Mouse (Mus musculus): ENCODE data around the gene Tmem190. TPM values are rescaled to one million over a fixed set of nuclear protein-coding genes. Genes with fewer than 3 reads are reported as not detected.
A peak's percentile ranks its signal among the peaks of the same experiment; 100 is the strongest.
"Not testable (repeated sequence)": the region's sequence is repeated elsewhere in the genome, so short reads cannot be mapped to it uniquely, and the experiment has no call there.

The Tmem190 gene
- polyA plus RNA-seq, 1 experiment from 2014 or later: not detected

GRCm38 (mm10) chr7:4795767-4796433 is 13.2 kb downstream of the Tmem190 start:
- Histone ChIP-seq H3K4me2 (replicated peaks) (no peak overlapping the region), H3K9ac (replicated peaks) (no peak overlapping the region), H3K9me3 (no peaks in the 10 kb centered on the region), H3K36me3 (peaks cover 37% of the 10 kb centered on the region), H3K4me1 (peaks cover 20% of the 10 kb centered on the region), H3K27ac (replicated peaks) (no peak overlapping the region), H3K4me3 (no peak overlapping the region), H3K27me3 (no peaks in the 10 kb centered on the region)
- 67% methylated on average over 7 of the region's 7 CpGs for WGBS
- 0 out of 2 replicates have a peak, but pooled peaks have one; percentile 6 for ATAC-seq (replicated peaks)

- H3K9me3 ChIP-seq: no peaks in the 10 kb centered on the region
- no peaks in the 10 kb centered on the region for H3K27me3 ChIP-seq
- H3K27ac ChIP-seq (replicated peaks): no peak overlapping the region
- no peak overlapping the region for H3K4me3 ChIP-seq
- no peak for ATAC-seq (replicated peaks)
- no peaks in the 10 kb centered on the region for H3K4me1 ChIP-seq
- H3K4me2 ChIP-seq (replicated peaks): no peak overlapping the region
- peaks cover 31% of the 10 kb centered on the region for H3K36me3 ChIP-seq
- no peak overlapping the region for H3K9ac ChIP-seq (replicated peaks)
Measured at GRCm38 (mm10) chr7:4802247-4802646, 19.5 kb downstream of the Tmem190 start.

GRCm38 (mm10) chr7:4806716-4807115 is 24.0 kb downstream of the Tmem190 start:
- no peak for ATAC-seq (replicated peaks)
- Histone ChIP-seq H3K4me2 (replicated peaks) (no peak overlapping the region), H3K36me3 (peaks cover 46% of the 10 kb centered on the region), H3K4me3 (no peak overlapping the region), H3K9me3 (no peaks in the 10 kb centered on the region), H3K9ac (replicated peaks) (no peak overlapping the region), H3K4me1 (peaks cover 27% of the 10 kb centered on the region), H3K27ac (replicated peaks) (no peak overlapping the region), H3K27me3 (no peaks in the 10 kb centered on the region)
- WGBS: 93% methylated on average over 7 of the region's 7 CpGs

- peaks cover 32% of the 10 kb centered on the region for H3K36me3 ChIP-seq
- H3K4me3 ChIP-seq: peak overlapping the region; percentile 77
- H3K4me1 ChIP-seq: peaks cover 34% of the 10 kb centered on the region
- H3K9ac ChIP-seq (replicated peaks): peak overlapping the region; percentile 81
- 33% methylated on average over 10 of the region's 10 CpGs for WGBS
- H3K27ac ChIP-seq (replicated peaks); ATAC-seq (replicated peaks); H3K9me3 ChIP-seq; H3K27me3 ChIP-seq: not testable (repeated sequence)
- peak overlapping the region; percentile 81 for H3K4me2 ChIP-seq (replicated peaks)
Measured at GRCm38 (mm10) chr7:4811131-4811530, 28.4 kb downstream of the Tmem190 start.

GRCm38 (mm10) chr7:4811842-4812302 is 29.1 kb downstream of the Tmem190 start:
- ATAC-seq (replicated peaks): no peak
- Histone ChIP-seq H3K4me2 (replicated peaks) (peak overlapping the region; percentile 81), H3K27ac (replicated peaks) (peak overlapping the region; percentile 99), H3K9ac (replicated peaks) (peak overlapping the region; percentile 81), H3K27me3 (no peaks in the 10 kb centered on the region), H3K9me3 (no peaks in the 10 kb centered on the region), H3K4me3 (peak overlapping the region; percentile 77), H3K4me1 (peaks cover 34% of the 10 kb centered on the region), H3K36me3 (peaks cover 24% of the 10 kb centered on the region)
- 0% methylated on average over 31 of the region's 36 CpGs for WGBS

- peak; percentile 99 for ATAC-seq (replicated peaks)
- Histone ChIP-seq H3K9ac (replicated peaks) (peak within 1 kb of the TSS; percentile 81), H3K9me3 (no peaks in the 10 kb centered on the region), H3K4me1 (peaks cover 34% of the 10 kb centered on the region), H3K27ac (replicated peaks) (peak within 1 kb of the TSS; percentile 99), H3K4me2 (replicated peaks) (peak within 1 kb of the TSS; percentile 81), H3K36me3 (peaks cover 18% of the 10 kb centered on the region), H3K27me3 (no peaks in the 10 kb centered on the region), H3K4me3 (peak within 1 kb of the TSS; percentile 77)
- WGBS: 0% methylated on average over 62 of the region's 62 CpGs
Measured at GRCm38 (mm10) chr7:4812303-4813104, 29.8 kb downstream of the Tmem190 start, which contains the start of gene Ube2s. TSS of gene Ube2s (minus strand) at chr7:4812590.

- H3K4me3 ChIP-seq: peak overlapping the region; percentile 77
- ATAC-seq (replicated peaks): no peak
- H3K27me3 ChIP-seq: no peaks in the 10 kb centered on the region
- no peaks in the 10 kb centered on the region for H3K9me3 ChIP-seq
- peaks cover 34% of the 10 kb centered on the region for H3K4me1 ChIP-seq
- WGBS: 25% methylated on average over 8 of the region's 8 CpGs
- H3K4me2 ChIP-seq (replicated peaks): peak overlapping the region; percentile 81
- H3K36me3 ChIP-seq: peaks cover 14% of the 10 kb centered on the region
- H3K27ac ChIP-seq (replicated peaks): peak overlapping the region; percentile 99
- H3K9ac ChIP-seq (replicated peaks): peak overlapping the region; percentile 50
Measured at GRCm38 (mm10) chr7:4813105-4813791, 30.5 kb downstream of the Tmem190 start.

- Histone ChIP-seq H3K9ac (replicated peaks) (no peak overlapping the region), H3K4me2 (replicated peaks) (no peak overlapping the region), H3K27me3 (no peaks in the 10 kb centered on the region), H3K36me3 (no peaks in the 10 kb centered on the region), H3K4me3 (no peak overlapping the region), H3K4me1 (peaks cover 7% of the 10 kb centered on the region), H3K27ac (replicated peaks) (no peak overlapping the region), H3K9me3 (no peaks in the 10 kb centered on the region)
- ATAC-seq (replicated peaks): no peak
Measured at GRCm38 (mm10) chr7:4816559-4816958, 33.8 kb downstream of the Tmem190 start.

GRCm38 (mm10) chr7:4820925-4821324 is 38.2 kb downstream of the Tmem190 start:
- not testable (repeated sequence) for ATAC-seq (replicated peaks); H3K9me3 ChIP-seq; H3K4me3 ChIP-seq; H3K4me2 ChIP-seq (replicated peaks); H3K27ac ChIP-seq (replicated peaks); H3K27me3 ChIP-seq; H3K9ac ChIP-seq (replicated peaks); H3K4me1 ChIP-seq; H3K36me3 ChIP-seq
- 97% methylated on average over 7 of the region's 7 CpGs for WGBS

GRCm38 (mm10) chr7:4821690-4822089 is 39.0 kb downstream of the Tmem190 start:
- ATAC-seq (replicated peaks): no peak
- no peak overlapping the region for H3K27ac ChIP-seq (replicated peaks)

GRCm38 (mm10) chr7:4822162-4822907 is 39.6 kb downstream of the Tmem190 start:
- no peak overlapping the region for H3K27ac ChIP-seq (replicated peaks)
- no peaks in the 10 kb centered on the region for H3K27me3 ChIP-seq
- no peaks in the 10 kb centered on the region for H3K9me3 ChIP-seq
- no peak overlapping the region for H3K4me3 ChIP-seq
- no peak for ATAC-seq (replicated peaks)
- H3K9ac ChIP-seq (replicated peaks): no peak overlapping the region
- WGBS: 70% methylated on average over 6 of the region's 6 CpGs
- no peaks in the 10 kb centered on the region for H3K4me1 ChIP-seq
- no peak overlapping the region for H3K4me2 ChIP-seq (replicated peaks)
- no peaks in the 10 kb centered on the region for H3K36me3 ChIP-seq

More at GRCm38 (mm10) chr7:4821690-4822089, 39.0 kb downstream of the Tmem190 start:
- no peak overlapping the region for H3K4me2 ChIP-seq (replicated peaks)
- no peaks in the 10 kb centered on the region for H3K4me1 ChIP-seq
- H3K27me3 ChIP-seq: no peaks in the 10 kb centered on the region
- no peak overlapping the region for H3K4me3 ChIP-seq
- no peaks in the 10 kb centered on the region for H3K9me3 ChIP-seq
- H3K9ac ChIP-seq (replicated peaks): no peak overlapping the region
- H3K36me3 ChIP-seq: no peaks in the 10 kb centered on the region
- 56% methylated on average over 4 of the region's 4 CpGs for WGBS

Data from forebrain, embryonic 15.5 days (tissue).